Mouse (Mus musculus) R1 (cell line): Measurements from ENCODE around the gene Bcl2l2.

Experiments
- DNase-seq: peaks from one replicate; pipeline ENCODE4 v3.0.0-alpha.2; 2018; ENCODE audit warnings: low read depth, low spot score

The Bcl2l2 gene

DNA sequence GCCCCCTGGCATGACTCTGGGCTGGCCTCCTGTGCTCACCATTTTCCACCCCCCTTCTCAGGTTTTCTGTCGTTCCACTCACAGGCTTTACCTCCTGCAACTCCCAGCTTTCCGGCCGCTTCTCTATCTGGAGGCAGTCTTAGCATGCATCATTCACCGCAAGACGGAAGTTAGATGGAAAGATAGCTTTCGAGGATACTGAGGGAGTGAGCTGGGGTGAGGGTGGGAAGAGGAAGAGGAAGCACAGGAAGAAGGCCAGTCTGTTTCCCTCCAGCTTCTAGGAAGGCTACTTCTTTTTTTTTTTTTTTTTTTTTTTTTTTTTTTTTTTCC lies 53.6 kb downstream of the Bcl2l2 start:
- no peak for DNase-seq

DNA sequence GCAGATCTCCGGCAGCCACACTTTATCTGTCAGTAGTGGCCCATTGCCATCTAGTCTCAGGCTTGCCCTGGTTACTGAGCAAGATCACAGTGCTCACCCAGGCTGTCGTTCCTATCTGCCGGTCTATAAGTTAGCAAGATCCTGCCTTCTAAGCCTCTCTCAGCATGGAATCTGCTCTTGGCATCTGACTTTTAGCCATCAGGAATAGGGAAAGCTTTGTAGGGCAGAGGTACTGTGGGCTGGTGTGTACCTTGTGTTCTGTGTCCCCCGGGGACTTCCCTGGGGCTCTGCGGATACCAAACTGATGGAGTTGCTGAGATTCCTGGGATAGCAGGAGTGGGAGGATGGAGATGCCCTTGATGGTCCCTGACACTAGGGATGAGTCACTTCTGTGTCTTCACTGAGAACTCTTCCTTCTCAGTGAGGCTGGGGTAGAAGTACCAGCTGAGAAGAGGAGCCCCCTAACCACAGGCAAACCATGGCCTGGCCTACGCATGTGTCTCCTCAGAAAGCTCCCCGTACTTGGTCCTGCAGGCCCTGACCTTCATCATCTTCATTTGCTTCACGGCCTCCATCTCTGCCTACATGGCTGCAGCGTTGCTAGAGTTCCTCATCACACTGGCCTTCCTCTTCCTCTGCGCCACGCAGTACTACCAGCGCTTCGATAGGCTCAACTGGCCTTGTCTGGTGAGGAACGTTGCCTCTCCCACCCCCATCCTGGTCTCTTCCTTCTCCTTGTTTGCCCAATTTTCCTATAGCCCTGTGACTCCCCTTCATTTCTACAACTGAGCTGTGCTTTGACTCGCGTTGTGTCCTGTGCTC lies 54.4 kb downstream of the Bcl2l2 start:
- DNase-seq = no peak
